Mouse (Mus musculus): ENCODE results near the gene Pirt. TPM values are rescaled to one million over a fixed set of nuclear protein-coding genes. Genes with fewer than 3 reads are reported as not detected.

Gene Pirt
- 0.04 TPM in 1 of 2 replicates, not detected in the other for polyA plus RNA-seq (2012; rRNA removed)

GRCm38 (mm10) chr11:66911811-66912210 lies at the start of gene Pirt:
Gene Pirt, plus strand, starts transcription at chr11:66911981.
- no peak for TF ChIP-seq CTCF (IDR thresholded peaks at IDR 0.05; ENCODE audit: control insufficient read depth, insufficient read depth, insufficient replicate concordance, low read depth, low read length)
- no peak for TF ChIP-seq POLR2A (IDR thresholded peaks at IDR 0.05; ENCODE audit: control insufficient read depth, low read depth, low read length)
- H3K27me3 ChIP-seq (ENCODE audit: control insufficient read depth, insufficient read depth, low read length) = no peaks in the 10 kb centered on the region
- H3K4me3 ChIP-seq (ENCODE audit: control insufficient read depth, low read depth, low read length) = no peak within 1 kb of the TSS
- H3K27ac ChIP-seq (ENCODE audit: control insufficient read depth, insufficient read depth, low read depth, low read length) = no peak within 1 kb of the TSS
- H3K4me1 ChIP-seq (ENCODE audit: control insufficient read depth, insufficient read depth, low read length) = peaks cover 4% of the 10 kb centered on the region; the same call in 1 of the 2 replicates
- no peaks in the 10 kb centered on the region for H3K36me3 ChIP-seq (ENCODE audit: control insufficient read depth, insufficient read depth, low read length)

GRCm38 (mm10) chr11:66871701-66872100 lies 40.1 kb upstream of the Pirt start:
- Histone ChIP-seq H3K4me1 (ENCODE audit: control insufficient read depth, insufficient read depth, low read length) (no peaks in the 10 kb centered on the region), H3K27ac (ENCODE audit: control insufficient read depth, insufficient read depth, low read depth, low read length) (no peak overlapping the region), H3K27me3 (ENCODE audit: control insufficient read depth, insufficient read depth, low read length) (no peaks in the 10 kb centered on the region), H3K4me3 (ENCODE audit: control insufficient read depth, low read depth, low read length) (no peak overlapping the region), H3K36me3 (ENCODE audit: control insufficient read depth, insufficient read depth, low read length) (no peaks in the 10 kb centered on the region)
- TF ChIP-seq CTCF (IDR thresholded peaks at IDR 0.05; ENCODE audit: control insufficient read depth, insufficient read depth, insufficient replicate concordance, low read depth, low read length) (no peak), POLR2A (IDR thresholded peaks at IDR 0.05; ENCODE audit: control insufficient read depth, low read depth, low read length) (no peak)

DNA sequence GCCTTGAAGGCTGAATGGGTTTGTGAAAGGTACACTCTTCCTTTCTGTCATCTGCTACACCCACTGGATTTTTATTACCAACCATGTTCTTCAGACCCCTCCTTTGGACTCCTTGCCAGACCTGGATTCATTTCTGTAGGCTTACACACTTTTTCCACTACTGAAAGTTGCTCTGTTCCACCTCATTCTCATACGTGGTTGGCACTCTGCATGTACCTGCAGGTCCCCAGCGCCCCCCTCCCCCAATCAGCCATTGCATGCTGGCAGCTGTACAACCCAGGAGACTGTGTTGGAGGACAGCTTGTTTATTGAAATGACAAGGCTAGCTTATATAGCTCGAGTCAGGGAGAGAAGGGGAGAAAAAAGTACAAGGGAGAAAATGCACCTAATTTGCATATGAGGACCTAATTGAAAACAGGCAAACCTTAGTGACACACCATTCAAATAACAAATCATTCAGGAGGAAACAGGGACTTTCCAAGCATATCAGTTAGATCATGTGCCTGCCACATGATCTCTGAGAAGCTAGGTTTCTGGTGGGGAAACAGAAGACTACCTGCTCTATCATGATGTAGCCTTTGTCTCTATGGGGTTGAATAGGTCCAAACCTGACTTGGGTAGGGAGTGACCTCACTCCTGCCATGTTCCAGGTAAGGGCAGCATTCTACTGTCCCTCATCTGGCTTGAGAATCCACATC lies 38.9 kb upstream of the Pirt start:
- Histone ChIP-seq H3K27me3 (ENCODE audit: control insufficient read depth, insufficient read depth, low read length) (no peaks in the 10 kb centered on the region), H3K4me3 (ENCODE audit: control insufficient read depth, low read depth, low read length) (no peak overlapping the region), H3K4me1 (ENCODE audit: control insufficient read depth, insufficient read depth, low read length) (no peaks in the 10 kb centered on the region), H3K36me3 (ENCODE audit: control insufficient read depth, insufficient read depth, low read length) (no peaks in the 10 kb centered on the region), H3K27ac (ENCODE audit: control insufficient read depth, insufficient read depth, low read depth, low read length) (no peak overlapping the region)
- TF ChIP-seq CTCF (IDR thresholded peaks at IDR 0.05; ENCODE audit: control insufficient read depth, insufficient read depth, insufficient replicate concordance, low read depth, low read length) (no peak), POLR2A (IDR thresholded peaks at IDR 0.05; ENCODE audit: control insufficient read depth, low read depth, low read length) (no peak)

DNA sequence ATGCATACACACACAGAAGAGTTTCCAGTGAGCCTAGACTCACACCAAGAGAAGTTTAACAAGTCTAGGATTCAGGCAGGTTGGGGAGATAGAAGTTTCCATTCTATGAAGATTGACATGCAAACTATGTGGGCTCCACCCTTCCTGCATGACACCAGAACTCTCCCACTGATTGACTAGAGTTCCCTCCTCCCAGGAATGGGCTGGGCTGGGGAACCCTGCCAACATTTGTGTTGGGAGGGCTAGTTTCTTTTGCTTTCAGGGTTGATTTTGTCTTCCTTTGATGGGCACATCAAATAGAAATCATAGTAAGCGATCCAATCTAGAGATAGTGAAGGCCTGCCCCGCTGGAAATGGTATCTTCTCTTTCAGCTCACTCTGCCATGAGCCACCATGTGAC lies 30.5 kb upstream of the Pirt start:
- TF ChIP-seq POLR2A (IDR thresholded peaks at IDR 0.05; ENCODE audit: control insufficient read depth, low read depth, low read length) (no peak), CTCF (IDR thresholded peaks at IDR 0.05; ENCODE audit: control insufficient read depth, insufficient read depth, insufficient replicate concordance, low read depth, low read length) (no peak)
- no peaks in the 10 kb centered on the region for H3K27me3 ChIP-seq (ENCODE audit: control insufficient read depth, insufficient read depth, low read length)
- H3K27ac ChIP-seq (ENCODE audit: control insufficient read depth, insufficient read depth, low read depth, low read length) = no peak overlapping the region
- no peaks in the 10 kb centered on the region for H3K36me3 ChIP-seq (ENCODE audit: control insufficient read depth, insufficient read depth, low read length)
- no peak overlapping the region for H3K4me3 ChIP-seq (ENCODE audit: control insufficient read depth, low read depth, low read length)
- H3K4me1 ChIP-seq (ENCODE audit: control insufficient read depth, insufficient read depth, low read length) = no peaks in the 10 kb centered on the region

- no peak for TF ChIP-seq POLR2A (IDR thresholded peaks at IDR 0.05; ENCODE audit: control insufficient read depth, low read depth, low read length)
- no peak for TF ChIP-seq CTCF (IDR thresholded peaks at IDR 0.05; ENCODE audit: control insufficient read depth, insufficient read depth, insufficient replicate concordance, low read depth, low read length)
- no peaks in the 10 kb centered on the region for H3K36me3 ChIP-seq (ENCODE audit: control insufficient read depth, insufficient read depth, low read length)
These were observed 29.3 kb upstream of the Pirt start for GRCm38 (mm10) chr11:66882224-66883040.

GRCm38 (mm10) chr11:66892536-66892935 lies 19.2 kb upstream of the Pirt start:
- Histone ChIP-seq H3K27me3 (ENCODE audit: control insufficient read depth, insufficient read depth, low read length) (no peaks in the 10 kb centered on the region), H3K4me1 (ENCODE audit: control insufficient read depth, insufficient read depth, low read length) (no peaks in the 10 kb centered on the region), H3K36me3 (ENCODE audit: control insufficient read depth, insufficient read depth, low read length) (no peaks in the 10 kb centered on the region), H3K4me3 (ENCODE audit: control insufficient read depth, low read depth, low read length) (no peak overlapping the region), H3K27ac (ENCODE audit: control insufficient read depth, insufficient read depth, low read depth, low read length) (no peak overlapping the region)
- TF ChIP-seq POLR2A (IDR thresholded peaks at IDR 0.05; ENCODE audit: control insufficient read depth, low read depth, low read length) (no peak), CTCF (IDR thresholded peaks at IDR 0.05; ENCODE audit: control insufficient read depth, insufficient read depth, insufficient replicate concordance, low read depth, low read length) (no peak)

More at GRCm38 (mm10) chr11:66882224-66883040, 29.3 kb upstream of the Pirt start:
- Histone ChIP-seq H3K27ac (ENCODE audit: control insufficient read depth, insufficient read depth, low read depth, low read length) (no peak overlapping the region; the same call in 1 of the 2 replicates), H3K4me1 (ENCODE audit: control insufficient read depth, insufficient read depth, low read length) (no peaks in the 10 kb centered on the region), H3K4me3 (ENCODE audit: control insufficient read depth, low read depth, low read length) (no peak overlapping the region), H3K27me3 (ENCODE audit: control insufficient read depth, insufficient read depth, low read length) (no peaks in the 10 kb centered on the region)

DNA sequence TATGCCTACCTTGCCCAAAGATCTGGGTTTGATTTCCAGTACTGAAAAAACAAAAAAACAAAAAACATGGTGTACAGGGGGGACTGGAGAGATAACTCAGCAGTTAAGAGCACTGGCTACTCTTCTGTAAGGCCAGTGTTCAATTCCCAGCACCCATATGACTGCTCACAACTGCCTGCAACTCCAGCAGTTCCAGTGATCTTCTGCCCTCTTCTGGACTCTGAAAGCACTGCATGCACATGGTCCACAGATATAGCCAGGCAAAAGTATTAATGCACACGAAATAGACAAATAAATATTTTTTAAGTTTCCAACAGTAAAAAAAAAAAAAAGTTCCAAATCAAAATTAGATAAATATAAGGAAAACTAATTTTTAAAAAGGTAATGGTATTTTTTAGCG lies 13.0 kb upstream of the Pirt start:
- H3K4me1 ChIP-seq (ENCODE audit: control insufficient read depth, insufficient read depth, low read length) = no peaks in the 10 kb centered on the region
- H3K36me3 ChIP-seq (ENCODE audit: control insufficient read depth, insufficient read depth, low read length) = no peaks in the 10 kb centered on the region
- no peaks in the 10 kb centered on the region for H3K27me3 ChIP-seq (ENCODE audit: control insufficient read depth, insufficient read depth, low read length)
- TF ChIP-seq CTCF (IDR thresholded peaks at IDR 0.05; ENCODE audit: control insufficient read depth, insufficient read depth, insufficient replicate concordance, low read depth, low read length) (no peak), POLR2A (IDR thresholded peaks at IDR 0.05; ENCODE audit: control insufficient read depth, low read depth, low read length) (no peak)
- no peak overlapping the region for H3K4me3 ChIP-seq (ENCODE audit: control insufficient read depth, low read depth, low read length)
- H3K27ac ChIP-seq (ENCODE audit: control insufficient read depth, insufficient read depth, low read depth, low read length) = no peak overlapping the region
